Mouse (Mus musculus): ENCODE data around the gene Myo10. TPM values are rescaled to one million over a fixed set of nuclear protein-coding genes. Genes with fewer than 3 reads are reported as not detected.

The Myo10 gene
- polyA plus RNA-seq, 1 experiment from 2014 or later = 12.5 TPM

GRCm38 (mm10) chr15:25633674-25634340 is 11.5 kb downstream of the Myo10 start:
- WGBS = 85% methylated on average over 13 of the region's 13 CpGs
- no peak overlapping the region for H3K27ac ChIP-seq
- H3K36me3 ChIP-seq = no peaks in the 10 kb centered on the region

GRCm38 (mm10) chr15:25637727-25638126 is 15.4 kb downstream of the Myo10 start:
- no peak overlapping the region for H3K27ac ChIP-seq
- no peaks in the 10 kb centered on the region for H3K27me3 ChIP-seq
- peaks cover 37% of the 10 kb centered on the region for H3K4me1 ChIP-seq (replicated peaks)
- no peak overlapping the region for H3K4me3 ChIP-seq
- no peak overlapping the region for H3K9ac ChIP-seq
- H3K36me3 ChIP-seq = no peaks in the 10 kb centered on the region
- no peaks in the 10 kb centered on the region for H3K9me3 ChIP-seq (replicated peaks)
- 48% methylated on average over 9 of the region's 9 CpGs for WGBS
- no peak; the same call in 1 of the 2 replicates for ATAC-seq (replicated peaks; ENCODE audit: insufficient number of reproducible peaks, insufficient read depth, low FRiP score, low read depth)
- no peak overlapping the region for H3K4me2 ChIP-seq

More at GRCm38 (mm10) chr15:25633674-25634340, 11.5 kb downstream of the Myo10 start:
- no peak overlapping the region for H3K4me2 ChIP-seq
- no peaks in the 10 kb centered on the region for H3K9me3 ChIP-seq (replicated peaks)
- no peak overlapping the region for H3K4me3 ChIP-seq
- H3K27me3 ChIP-seq = no peaks in the 10 kb centered on the region
- H3K9ac ChIP-seq = no peak overlapping the region
- peaks cover 21% of the 10 kb centered on the region for H3K4me1 ChIP-seq (replicated peaks)
- ATAC-seq (replicated peaks; ENCODE audit: insufficient number of reproducible peaks, insufficient read depth, low FRiP score, low read depth) = no peak

DNA sequence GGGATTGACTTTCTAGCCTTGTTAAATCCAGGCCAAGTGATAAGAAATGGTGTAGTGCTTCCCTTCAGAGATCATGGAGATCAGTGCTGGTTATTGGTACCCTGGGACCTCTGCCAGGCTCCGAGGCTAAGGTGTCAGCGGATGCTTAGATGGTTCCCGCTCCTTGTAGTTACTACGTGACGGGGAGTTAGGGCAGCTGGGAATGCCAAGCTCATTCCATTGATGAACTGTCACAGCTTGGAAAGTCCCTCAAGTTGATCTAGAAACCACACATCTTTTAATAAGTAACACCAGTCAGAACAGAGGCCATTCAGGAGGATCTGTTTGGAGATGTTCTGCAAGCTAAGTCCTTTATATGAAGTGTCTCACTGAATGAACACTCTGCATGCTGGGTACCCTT is 16.9 kb downstream of the Myo10 start:
- Histone ChIP-seq H3K9me3 (replicated peaks) (no peaks in the 10 kb centered on the region), H3K36me3 (no peaks in the 10 kb centered on the region), H3K27me3 (no peaks in the 10 kb centered on the region), H3K4me3 (no peak overlapping the region), H3K4me2 (no peak overlapping the region), H3K9ac (no peak overlapping the region), H3K4me1 (replicated peaks) (peaks cover 33% of the 10 kb centered on the region), H3K27ac (no peak overlapping the region)
- ATAC-seq (replicated peaks; ENCODE audit: insufficient number of reproducible peaks, insufficient read depth, low FRiP score, low read depth) = no peak
- WGBS = 60% methylated on average over 5 of the region's 5 CpGs

DNA sequence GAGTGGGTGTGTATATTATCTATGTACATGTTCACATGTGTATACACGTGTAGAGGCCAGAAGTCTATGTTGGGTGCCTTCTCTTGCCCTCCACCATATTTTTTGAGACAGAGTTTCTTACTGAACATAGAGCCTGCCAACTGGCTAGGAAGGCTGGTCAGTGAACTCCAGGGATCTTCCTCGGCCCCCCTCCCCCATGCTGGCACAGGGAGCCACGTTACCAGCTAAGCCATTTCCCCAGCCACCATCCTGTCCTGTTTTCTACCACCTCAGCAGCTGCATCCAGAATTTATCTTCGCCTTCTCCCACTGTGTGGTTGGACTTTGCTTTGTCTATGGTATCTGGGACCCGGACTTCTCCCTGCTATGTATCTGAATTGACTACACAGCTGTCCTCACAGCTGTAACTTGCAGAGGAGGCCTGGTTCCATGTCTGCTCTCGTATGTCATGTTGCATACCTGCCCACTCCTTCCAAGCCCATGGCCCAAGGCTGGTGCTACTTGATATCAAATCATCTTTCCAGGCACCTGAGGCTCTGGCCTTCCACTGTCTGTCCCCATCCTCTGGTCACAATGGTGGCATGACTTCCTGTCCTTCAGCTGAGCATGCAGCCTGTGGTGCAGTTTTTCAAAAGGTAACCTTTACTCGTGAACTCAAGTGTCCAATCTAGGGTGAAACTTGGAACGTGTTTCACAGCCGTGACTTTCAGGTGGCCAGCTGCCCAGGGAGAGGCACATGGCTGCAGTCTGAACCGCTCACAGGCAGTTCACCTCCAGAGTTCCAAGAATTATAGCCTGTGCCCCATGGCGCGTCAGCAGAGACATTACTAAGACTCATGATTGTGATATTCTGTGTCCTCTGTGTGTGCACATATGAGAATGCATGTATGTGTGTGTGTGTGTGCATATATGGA is 18.8 kb downstream of the Myo10 start:
- no peaks in the 10 kb centered on the region for H3K36me3 ChIP-seq
- H3K9me3 ChIP-seq (replicated peaks) = no peaks in the 10 kb centered on the region
- WGBS = 73% methylated on average over 12 of the region's 12 CpGs
- H3K9ac ChIP-seq = no peak overlapping the region
- no peak for ATAC-seq (replicated peaks; ENCODE audit: insufficient number of reproducible peaks, insufficient read depth, low FRiP score, low read depth)
- H3K27me3 ChIP-seq = no peaks in the 10 kb centered on the region
- no peak overlapping the region for H3K4me3 ChIP-seq
- H3K4me2 ChIP-seq = no peak overlapping the region
- peaks cover 35% of the 10 kb centered on the region for H3K4me1 ChIP-seq (replicated peaks)
- H3K27ac ChIP-seq = no peak overlapping the region

DNA sequence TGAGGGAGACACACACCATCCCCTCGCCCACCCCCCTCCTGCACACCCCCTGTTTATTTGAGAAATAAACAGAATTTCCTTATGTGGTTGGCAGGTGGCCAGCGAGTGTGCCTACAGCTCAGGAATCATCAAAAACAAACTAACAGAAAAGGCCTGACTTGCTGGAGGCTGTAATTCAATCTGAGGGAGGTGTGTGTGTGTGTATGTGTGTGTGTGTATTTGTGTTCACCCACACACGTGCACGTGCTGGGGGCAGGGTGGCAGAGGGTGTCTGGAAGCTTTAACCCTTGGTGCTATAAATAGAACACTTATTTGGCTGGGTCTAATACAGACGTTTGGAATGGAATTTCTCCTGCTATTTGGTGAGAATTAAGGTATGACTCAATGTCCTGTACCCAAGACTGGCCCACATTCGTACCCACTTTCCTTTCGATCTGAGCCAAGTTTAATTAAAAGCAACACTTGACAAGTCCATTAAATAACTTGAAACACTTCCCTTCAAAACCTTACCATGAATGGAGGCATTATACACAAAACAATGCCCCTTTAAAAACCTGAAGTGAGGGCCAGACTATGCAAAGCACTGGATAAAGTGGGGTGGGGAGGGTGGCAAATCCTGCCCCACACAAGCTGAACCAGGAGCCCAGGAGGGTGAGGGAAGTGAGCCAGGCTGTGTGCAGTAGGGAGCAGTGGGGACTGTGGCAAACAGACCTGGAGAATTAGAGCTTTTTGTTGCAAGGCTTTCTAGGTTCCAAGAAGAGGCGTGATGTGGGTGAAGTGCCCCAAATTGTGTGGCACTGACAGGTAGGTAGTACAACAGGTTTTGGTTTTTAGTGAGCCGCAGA is 20.1 kb downstream of the Myo10 start:
- H3K9ac ChIP-seq = no peak overlapping the region
- no peaks in the 10 kb centered on the region for H3K36me3 ChIP-seq
- no peaks in the 10 kb centered on the region for H3K27me3 ChIP-seq
- WGBS = 36% methylated on average over 9 of the region's 9 CpGs
- no peaks in the 10 kb centered on the region for H3K9me3 ChIP-seq (replicated peaks)
- no peak overlapping the region for H3K4me3 ChIP-seq
- H3K27ac ChIP-seq = peak overlapping the region; percentile 53
- peaks cover 35% of the 10 kb centered on the region for H3K4me1 ChIP-seq (replicated peaks)
- peak; percentile 45 for ATAC-seq (replicated peaks; ENCODE audit: insufficient number of reproducible peaks, insufficient read depth, low FRiP score, low read depth)
- peak overlapping the region; percentile 8; the same call in 1 of the 2 replicates for H3K4me2 ChIP-seq

- 0 out of 2 replicates have a peak, but pooled peaks cover 3% of the 10 kb centered on the region for H3K27me3 ChIP-seq
- ATAC-seq (replicated peaks; ENCODE audit: insufficient number of reproducible peaks, insufficient read depth, low FRiP score, low read depth) = no peak
- no peaks in the 10 kb centered on the region for H3K36me3 ChIP-seq
- no peak overlapping the region for H3K9ac ChIP-seq
- WGBS = 85% methylated on average over 4 of the region's 4 CpGs
- no peak overlapping the region for H3K4me3 ChIP-seq
- no peaks in the 10 kb centered on the region for H3K9me3 ChIP-seq (replicated peaks)
- H3K27ac ChIP-seq = no peak overlapping the region
- H3K4me1 ChIP-seq (replicated peaks) = peaks cover 39% of the 10 kb centered on the region
- H3K4me2 ChIP-seq = no peak overlapping the region
Measured at GRCm38 (mm10) chr15:25645862-25646261, 23.5 kb downstream of the Myo10 start.

- Histone ChIP-seq H3K27ac (no peak overlapping the region), H3K4me1 (replicated peaks) (peaks cover 23% of the 10 kb centered on the region), H3K36me3 (no peaks in the 10 kb centered on the region), H3K4me2 (no peak overlapping the region), H3K9ac (no peak overlapping the region), H3K27me3 (peaks cover 21% of the 10 kb centered on the region), H3K4me3 (no peak overlapping the region), H3K9me3 (replicated peaks) (no peaks in the 10 kb centered on the region)
- WGBS = 91% methylated on average over 2 of the region's 2 CpGs
- no peak for ATAC-seq (replicated peaks; ENCODE audit: insufficient number of reproducible peaks, insufficient read depth, low FRiP score, low read depth)
Measured at GRCm38 (mm10) chr15:25648287-25648686, 26.0 kb downstream of the Myo10 start.

DNA sequence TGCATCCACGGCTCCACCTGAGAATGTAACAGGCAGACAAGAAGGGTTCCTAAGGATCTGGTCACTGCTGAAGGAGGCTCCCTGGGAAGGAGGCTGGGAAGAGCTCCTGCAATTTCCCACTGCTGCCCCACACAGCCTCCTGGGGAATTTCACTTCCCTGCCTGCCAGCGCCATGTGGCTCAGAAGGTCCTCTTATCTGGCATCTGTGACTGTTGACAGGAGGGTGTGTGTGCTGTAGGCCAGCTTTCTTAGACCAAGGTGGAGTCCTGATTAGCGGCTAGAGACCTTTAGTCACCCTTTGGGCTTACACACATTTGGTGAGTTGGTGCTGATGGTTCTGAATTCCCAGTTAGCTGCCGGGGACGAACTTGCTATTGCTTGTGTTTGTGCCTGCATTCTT is 28.0 kb downstream of the Myo10 start:
- no peaks in the 10 kb centered on the region for H3K9me3 ChIP-seq (replicated peaks)
- no peak overlapping the region for H3K27ac ChIP-seq
- ATAC-seq (replicated peaks; ENCODE audit: insufficient number of reproducible peaks, insufficient read depth, low FRiP score, low read depth) = peak; percentile 79
- 0 out of 2 replicates have a peak overlapping the region, but pooled peaks have one; percentile 15 for H3K4me2 ChIP-seq
- peaks cover 18% of the 10 kb centered on the region for H3K4me1 ChIP-seq (replicated peaks)
- H3K9ac ChIP-seq = no peak overlapping the region
- whole genome bisulfite sequencing = 20% methylated on average over 5 of the region's 5 CpGs
- no peak overlapping the region for H3K4me3 ChIP-seq
- no peaks in the 10 kb centered on the region for H3K36me3 ChIP-seq
- H3K27me3 ChIP-seq = peaks cover 24% of the 10 kb centered on the region

DNA sequence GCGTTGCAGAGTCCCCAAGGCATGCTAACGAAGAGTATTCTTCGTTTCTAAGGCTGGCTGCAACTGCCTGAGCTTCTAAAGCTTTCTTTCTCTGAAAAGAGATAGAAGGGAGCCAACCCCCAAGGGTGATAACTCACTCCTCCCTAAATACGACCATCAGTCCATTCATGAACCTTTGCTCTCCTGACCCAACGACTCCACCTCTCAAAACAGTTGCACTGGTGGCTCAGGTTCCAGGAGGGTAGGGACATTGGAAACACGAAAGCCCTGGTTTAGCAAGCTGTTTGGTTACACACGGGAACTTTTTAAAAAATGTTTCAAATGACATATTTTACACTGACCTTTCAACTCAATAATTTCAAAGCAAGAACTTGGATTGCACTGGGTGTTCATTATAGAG is 29.5 kb downstream of the Myo10 start:
- H3K9me3 ChIP-seq (replicated peaks) = no peaks in the 10 kb centered on the region
- no peak overlapping the region for H3K27ac ChIP-seq
- H3K36me3 ChIP-seq = no peaks in the 10 kb centered on the region
- ATAC-seq (replicated peaks; ENCODE audit: insufficient number of reproducible peaks, insufficient read depth, low FRiP score, low read depth) = no peak
- peaks cover 21% of the 10 kb centered on the region for H3K4me1 ChIP-seq (replicated peaks)
- H3K4me2 ChIP-seq = no peak overlapping the region
- H3K27me3 ChIP-seq = peaks cover 26% of the 10 kb centered on the region
- H3K9ac ChIP-seq = no peak overlapping the region
- H3K4me3 ChIP-seq = no peak overlapping the region
- 75% methylated on average over 7 of the region's 7 CpGs for WGBS

GRCm38 (mm10) chr15:25652368-25652767 is 30.0 kb downstream of the Myo10 start:
- WGBS = 80% methylated on average over 5 of the region's 5 CpGs
- H3K27me3 ChIP-seq = peaks cover 26% of the 10 kb centered on the region

GRCm38 (mm10) chr15:25652933-25653332 is 30.6 kb downstream of the Myo10 start:
- Histone ChIP-seq H3K4me2 (no peak overlapping the region), H3K4me1 (replicated peaks) (peaks cover 21% of the 10 kb centered on the region), H3K36me3 (no peaks in the 10 kb centered on the region), H3K27me3 (peaks cover 24% of the 10 kb centered on the region), H3K9ac (no peak overlapping the region), H3K27ac (no peak overlapping the region), H3K9me3 (replicated peaks) (no peaks in the 10 kb centered on the region), H3K4me3 (no peak overlapping the region)
- ATAC-seq (replicated peaks; ENCODE audit: insufficient number of reproducible peaks, insufficient read depth, low FRiP score, low read depth) = no peak
- WGBS = 74% methylated on average over 6 of the region's 6 CpGs

More at GRCm38 (mm10) chr15:25652368-25652767, 30.0 kb downstream of the Myo10 start:
- Histone ChIP-seq H3K9me3 (replicated peaks) (no peaks in the 10 kb centered on the region), H3K4me3 (no peak overlapping the region), H3K4me1 (replicated peaks) (peaks cover 21% of the 10 kb centered on the region), H3K4me2 (no peak overlapping the region), H3K9ac (no peak overlapping the region), H3K36me3 (no peaks in the 10 kb centered on the region), H3K27ac (no peak overlapping the region)
- ATAC-seq (replicated peaks; ENCODE audit: insufficient number of reproducible peaks, insufficient read depth, low FRiP score, low read depth) = no peak

Measured in heart, embryonic 15.5 days (tissue).